Mouse (Mus musculus) midbrain, postnatal 0 days (tissue): ENCODE data around the gene Dab2ip. TPM values are rescaled to one million over a fixed set of nuclear protein-coding genes. Genes with fewer than 3 reads are reported as not detected.

ENCODE experiments used
- ATAC-seq: fragments of 200-750 bp; cut with Nextera tagmentation; 2 replicates; pipeline ENCODE4 v1.8.0; 2017; ENCODE audit warnings: moderate number of reproducible peaks, mild to moderate bottlenecking, moderate TSS enrichment, moderate library complexity; ENCODE audit not compliant: low FRiP score
- DNase-seq: peaks from one replicate; pipeline ENCODE4 v3.0.0-alpha.2; 2015; ENCODE audit warnings: low spot score
- H3K27ac ChIP-seq: fragments of 300-500 bp; sonication (generic); 2 replicates; pipeline ENCODE4 v1.5.1; 2014; ENCODE audit warnings: low read depth, mild to moderate bottlenecking, low read length, mixed read lengths
- H3K27me3 ChIP-seq: fragments of 300-500 bp; sonication (generic); 2 replicates; pipeline ENCODE4 v1.6.1; 2014; ENCODE audit warnings: low read length, control low read depth, mixed read lengths; ENCODE audit not compliant: insufficient read depth
- H3K36me3 ChIP-seq: fragments of 300-500 bp; sonication (generic); 2 replicates; pipeline ENCODE4 v1.6.1; 2014; ENCODE audit warnings: low read length, control low read depth, mixed read lengths; ENCODE audit not compliant: insufficient read depth
- H3K4me1 ChIP-seq: fragments of 300-500 bp; sonication (generic); 2 replicates; pipeline ENCODE4 v1.6.1; 2014; ENCODE audit warnings: mild to moderate bottlenecking, control low read depth, antibody characterized with exemption, low read length, mixed read lengths; ENCODE audit not compliant: insufficient read depth
- H3K4me2 ChIP-seq: fragments of 300-500 bp; sonication (generic); 2 replicates; pipeline ENCODE4 v1.6.1; 2014; ENCODE audit warnings: low read depth, mild to moderate bottlenecking, low read length, mixed read lengths; ENCODE audit not compliant: poor library complexity, severe bottlenecking
- H3K4me3 ChIP-seq: fragments of 300-500 bp; sonication (generic); 2 replicates; pipeline ENCODE4 v1.5.1; 2014; ENCODE audit warnings: low read depth, mild to moderate bottlenecking, low read length, moderate library complexity
- H3K9ac ChIP-seq: fragments of 300-500 bp; sonication (generic); replicated peaks from 2 replicates; pipeline ENCODE4 v1.6.1; 2014; ENCODE audit warnings: mild to moderate bottlenecking, low read length, moderate library complexity, mixed read lengths; ENCODE audit not compliant: poor library complexity, severe bottlenecking
- H3K9me3 ChIP-seq: fragments of 300-500 bp; sonication (generic); 2 replicates; pipeline ENCODE4 v1.6.1; 2016; ENCODE audit warnings: low read length, control low read depth
- CTCF ChIP-seq: IDR thresholded peaks from 2 replicates; pipeline ENCODE4 v1.5.1; 2016; ENCODE audit warnings: antibody characterized with exemption, mild to moderate bottlenecking
- WGBS: fragments of 180-500 bp; shearing (Covaris S2); extraction: QIAGEN DNeasy Blood & Tissue Kit; methylation state at CpG from one replicate; pipeline ENCODE4 v1.1.7; 2014; 5-methylcytosine and 5-hydroxymethylcytosine counted together
- polyA plus RNA-seq: library from polyadenylated mRNA; unstranded; fragments of >200 nt; fragmentation: Nextera tagmentation; extraction: Ambion mirVana; gene quantifications from 2 replicates; pipeline ENCODE4 v1.2.1, GENCODE M21; 2015
- total RNA-seq: library from RNA; depleted of rRNA; stranded (reverse); fragments of >200 nt; gene quantifications from 2 replicates; pipeline ENCODE4 v1.2.3, GENCODE M21; 2014

Gene Dab2ip
- total and polyA plus RNA-seq, 2 experiments from 2014 or later = 73.3 to 175 TPM

DNA sequence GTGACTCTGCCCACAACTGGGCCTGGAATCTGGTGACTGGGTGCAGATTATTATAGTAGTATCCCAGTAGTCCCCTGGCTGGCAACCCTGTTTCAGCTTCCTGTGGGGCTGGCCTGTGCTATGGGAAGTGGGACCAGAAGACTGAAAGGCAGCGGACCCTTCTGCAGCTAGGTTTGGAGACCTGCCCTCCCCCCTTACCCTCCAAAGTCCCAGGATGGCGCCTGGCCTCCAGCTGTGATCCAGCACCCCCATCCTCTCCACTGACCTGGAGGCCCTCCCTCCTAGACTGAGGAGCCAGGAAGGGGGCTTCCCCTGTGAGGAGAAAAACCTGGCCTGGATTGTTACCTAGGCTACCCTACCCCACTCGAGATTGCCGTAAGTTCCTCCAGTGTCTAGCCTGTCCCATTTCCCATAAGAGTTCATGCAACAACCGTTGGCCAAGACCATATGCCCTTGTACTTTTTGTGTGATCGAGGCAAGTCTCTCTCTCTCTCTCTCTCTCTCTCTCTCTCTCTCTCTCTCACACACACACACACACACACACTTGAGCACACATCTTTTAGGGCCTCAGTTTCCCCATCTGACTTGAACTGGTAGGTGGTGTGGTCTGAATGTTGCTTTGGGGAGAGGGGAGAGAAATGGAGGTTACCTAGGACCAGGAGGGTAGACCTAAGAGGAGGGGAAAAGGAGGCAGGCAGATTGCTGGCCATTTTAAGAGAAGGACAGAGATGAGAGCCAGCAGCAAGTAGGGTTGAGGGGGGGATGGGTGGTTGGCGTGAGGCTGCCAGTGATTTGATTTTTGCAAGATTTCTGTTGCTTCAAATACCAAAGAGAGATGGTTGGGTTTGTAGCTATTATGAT lies 62.5 kb downstream of the Dab2ip start:
- Histone ChIP-seq H3K9me3 (no peaks in the 10 kb centered on the region), H3K9ac (no peak overlapping the region), H3K4me3 (no peak overlapping the region), H3K4me1 (peaks cover 7% of the 10 kb centered on the region; the same call in 1 of the 2 replicates), H3K27me3 (peaks cover 5% of the 10 kb centered on the region; the same call in 1 of the 2 replicates), H3K27ac (no peak overlapping the region), H3K4me2 (no peak overlapping the region), H3K36me3 (no peaks in the 10 kb centered on the region)
- ATAC-seq (no peak), DNase-seq (no peak)
- 34% methylated on average over 7 of the region's 7 CpGs for WGBS
- TF ChIP-seq CTCF = no peak

DNA sequence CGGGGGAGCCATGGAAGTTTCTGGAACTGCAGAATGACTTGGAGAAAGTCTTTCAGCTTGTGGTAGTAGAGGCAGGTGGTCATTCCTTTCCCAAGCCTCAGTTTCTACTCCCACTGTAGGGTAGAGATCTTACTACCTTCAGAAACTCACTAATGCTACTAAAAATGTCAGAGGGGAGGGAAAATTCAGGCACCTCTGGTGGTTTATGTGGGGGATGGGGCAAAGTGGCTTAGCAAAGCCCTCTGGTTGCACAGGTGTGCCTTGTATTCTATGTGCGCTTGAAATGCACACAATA lies 63.1 kb downstream of the Dab2ip start:
- Histone ChIP-seq H3K27ac (no peak overlapping the region), H3K4me3 (no peak overlapping the region), H3K27me3 (peaks cover 5% of the 10 kb centered on the region; the same call in 1 of the 2 replicates), H3K4me1 (peaks cover 9% of the 10 kb centered on the region; the same call in 1 of the 2 replicates), H3K9me3 (no peaks in the 10 kb centered on the region), H3K4me2 (no peak overlapping the region), H3K9ac (no peak overlapping the region), H3K36me3 (no peaks in the 10 kb centered on the region)
- ATAC-seq = no peak
- no peak for TF ChIP-seq CTCF
- no peak for DNase-seq
- 86% methylated on average over 2 of the region's 2 CpGs for WGBS

DNA sequence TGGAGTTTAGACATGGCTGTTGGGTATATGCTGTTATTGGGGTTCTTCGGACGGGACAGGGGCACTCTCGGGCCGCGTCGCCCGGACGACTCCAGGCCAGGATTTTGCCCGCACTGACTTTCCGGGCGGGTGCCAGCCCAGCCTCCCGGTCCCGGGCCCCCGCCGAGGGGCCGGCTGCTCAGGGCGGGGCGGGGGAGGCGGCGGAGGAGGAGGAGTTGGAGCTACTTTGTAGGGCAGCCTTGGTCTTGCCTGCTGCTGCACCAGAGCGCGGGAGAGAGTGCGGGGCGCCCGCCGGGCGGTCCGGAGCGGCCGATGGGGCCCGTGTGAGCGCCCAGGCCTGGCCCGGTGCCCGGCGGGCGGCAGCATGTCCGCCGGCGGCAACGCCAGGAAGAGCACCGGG lies 63.7 kb downstream of the Dab2ip start:
- WGBS = 3% methylated on average over 31 of the region's 41 CpGs
- peak overlapping the region; percentile 40 for H3K4me3 ChIP-seq
- H3K4me2 ChIP-seq = peak overlapping the region; percentile 84
- no peaks in the 10 kb centered on the region for H3K36me3 ChIP-seq
- DNase-seq = peak; percentile 65
- no peak overlapping the region for H3K27ac ChIP-seq
- peak overlapping the region; percentile 55 for H3K9ac ChIP-seq
- H3K4me1 ChIP-seq = peaks cover 11% of the 10 kb centered on the region; the same call in 1 of the 2 replicates
- H3K9me3 ChIP-seq = no peaks in the 10 kb centered on the region
- peak; percentile 65 for ATAC-seq
- H3K27me3 ChIP-seq = peaks cover 5% of the 10 kb centered on the region; the same call in 1 of the 2 replicates
- no peak for TF ChIP-seq CTCF

DNA sequence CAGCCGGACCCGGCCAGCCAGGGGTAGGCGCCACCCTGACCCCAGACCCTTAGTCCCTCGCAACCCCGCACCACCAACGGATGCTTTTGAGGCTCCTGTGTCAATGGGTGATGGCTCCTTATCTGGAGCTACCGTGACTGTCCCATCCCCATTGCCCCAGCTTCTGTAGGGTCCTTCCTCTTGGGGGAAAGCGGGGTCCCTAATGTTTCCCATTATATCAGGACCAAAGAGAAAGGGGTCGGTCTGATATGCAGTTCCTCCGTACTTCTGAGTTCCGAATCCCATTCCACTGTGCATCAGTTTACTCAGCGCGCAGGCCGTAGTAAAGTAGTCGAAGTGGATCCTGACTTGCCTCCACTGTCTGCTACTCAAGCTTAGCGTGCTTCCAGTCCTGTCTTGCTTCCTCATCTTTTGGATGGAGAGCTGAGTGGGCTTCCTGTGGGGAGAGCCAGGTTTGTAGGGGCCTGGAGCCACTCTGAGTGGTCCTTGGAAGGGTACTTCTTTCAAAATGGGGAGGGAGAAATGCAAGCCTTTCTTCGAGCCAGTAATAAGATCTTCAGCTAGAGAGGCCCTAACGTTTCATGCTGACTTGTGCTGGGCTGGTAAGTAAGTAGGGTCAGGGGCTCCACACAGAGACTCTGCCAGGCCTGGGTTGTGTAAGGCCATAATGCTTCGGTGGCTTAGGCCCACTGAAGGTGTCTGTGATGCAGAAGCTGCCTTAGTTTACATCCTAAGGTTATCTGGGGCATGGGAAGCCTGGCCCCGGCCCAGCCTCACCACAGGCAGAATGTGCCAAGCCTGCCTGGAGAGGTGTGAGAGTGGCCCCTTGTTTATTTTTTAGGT lies 64.4 kb downstream of the Dab2ip start:
- H3K9me3 ChIP-seq = no peaks in the 10 kb centered on the region
- H3K27me3 ChIP-seq = peaks cover 5% of the 10 kb centered on the region; the same call in 1 of the 2 replicates
- H3K4me2 ChIP-seq = peak overlapping the region; percentile 84
- TF ChIP-seq CTCF = no peak
- peak overlapping the region; percentile 55 for H3K9ac ChIP-seq
- peak overlapping the region; percentile 40 for H3K4me3 ChIP-seq
- 8% methylated on average over 19 of the region's 20 CpGs for WGBS
- DNase-seq (no peak), ATAC-seq (0 out of 2 replicates have a peak, but pooled peaks have one; percentile 4)
- H3K27ac ChIP-seq = no peak overlapping the region
- peaks cover 15% of the 10 kb centered on the region; the same call in 1 of the 2 replicates for H3K4me1 ChIP-seq
- no peaks in the 10 kb centered on the region for H3K36me3 ChIP-seq

DNA sequence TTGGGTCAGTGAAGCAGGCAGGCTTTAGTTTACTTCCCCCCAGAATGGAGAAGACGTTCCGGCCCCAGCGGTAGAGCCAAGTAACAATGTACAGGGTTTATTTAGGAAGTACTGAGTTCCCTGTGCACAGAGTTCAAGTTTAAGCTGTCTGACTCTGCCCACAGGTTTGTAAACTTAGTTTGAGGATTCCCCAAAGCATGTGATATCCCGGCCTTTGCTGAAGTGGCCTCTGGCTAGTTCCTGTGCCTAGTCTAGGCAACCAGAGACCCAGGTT lies 65.0 kb downstream of the Dab2ip start:
- ATAC-seq (no peak), DNase-seq (no peak)
- Histone ChIP-seq H3K9me3 (no peaks in the 10 kb centered on the region), H3K9ac (no peak overlapping the region), H3K27ac (no peak overlapping the region), H3K4me3 (no peak overlapping the region), H3K36me3 (no peaks in the 10 kb centered on the region), H3K4me1 (peaks cover 20% of the 10 kb centered on the region; the same call in 1 of the 2 replicates), H3K27me3 (peaks cover 5% of the 10 kb centered on the region; the same call in 1 of the 2 replicates), H3K4me2 (peak overlapping the region; percentile 84)
- TF ChIP-seq CTCF = no peak
- 63% methylated on average over 4 of the region's 4 CpGs for WGBS
